Mouse (Mus musculus) hindbrain, postnatal 0 days (tissue): ENCODE measurements at regions not wholly inside any gene's neighbourhood (a gene's known extent, or its start where the extent isn't known, plus 50 kb on each side); places are given as distances from the start of the nearest gene placed in this dataset.

Experiments
- ATAC-seq: fragments of 200-750 bp; cut with Nextera tagmentation; 2 replicates; pipeline ENCODE4 v1.8.0; 2017; ENCODE audit warnings: mild to moderate bottlenecking, moderate TSS enrichment, moderate library complexity
- DNase-seq: peaks from one replicate; pipeline ENCODE4 v3.0.0-alpha.2; 2015; ENCODE audit warnings: low spot score
- H3K27ac ChIP-seq: fragments of 300-500 bp; sonication (generic); 2 replicates; pipeline ENCODE4 v1.5.1; 2014; ENCODE audit warnings: mild to moderate bottlenecking
- H3K27me3 ChIP-seq: fragments of 300-500 bp; sonication (generic); 2 replicates; pipeline ENCODE4 v1.6.1; 2014; ENCODE audit warnings: low read length, mixed read lengths; ENCODE audit not compliant: insufficient read depth
- H3K36me3 ChIP-seq: fragments of 300-500 bp; sonication (generic); 2 replicates; pipeline ENCODE4 v1.6.1; 2014; ENCODE audit warnings: low read length, mixed read lengths; ENCODE audit not compliant: insufficient read depth
- H3K4me1 ChIP-seq: fragments of 300-500 bp; sonication (generic); 2 replicates; pipeline ENCODE4 v1.6.1; 2014; ENCODE audit warnings: antibody characterized with exemption, low read length, mixed read lengths; ENCODE audit not compliant: insufficient read depth
- H3K4me2 ChIP-seq: fragments of 300-500 bp; sonication (generic); 2 replicates; pipeline ENCODE4 v1.6.1; 2014; ENCODE audit warnings: low read depth, mild to moderate bottlenecking, low read length, moderate library complexity, mixed read lengths
- H3K4me3 ChIP-seq: fragments of 300-500 bp; sonication (generic); 2 replicates; pipeline ENCODE4 v1.5.1; 2014; ENCODE audit warnings: low read length
- H3K9ac ChIP-seq: fragments of 300-500 bp; sonication (generic); replicated peaks from 2 replicates; pipeline ENCODE4 v1.6.1; 2014; ENCODE audit warnings: mild to moderate bottlenecking, low read length, moderate library complexity, mixed read lengths
- H3K9me3 ChIP-seq: fragments of 300-500 bp; sonication (generic); 2 replicates; pipeline ENCODE4 v1.6.1; 2016; ENCODE audit warnings: low read length, mixed read lengths
- CTCF ChIP-seq: IDR thresholded peaks from 2 replicates; pipeline ENCODE4 v1.5.1; 2016; ENCODE audit warnings: antibody characterized with exemption, control low read depth, low read depth
- WGBS: fragments of 180-500 bp; shearing (Covaris S2); extraction: QIAGEN DNeasy Blood & Tissue Kit; methylation state at CpG from one replicate; pipeline ENCODE4 v1.1.7; 2014; 5-methylcytosine and 5-hydroxymethylcytosine counted together

DNA sequence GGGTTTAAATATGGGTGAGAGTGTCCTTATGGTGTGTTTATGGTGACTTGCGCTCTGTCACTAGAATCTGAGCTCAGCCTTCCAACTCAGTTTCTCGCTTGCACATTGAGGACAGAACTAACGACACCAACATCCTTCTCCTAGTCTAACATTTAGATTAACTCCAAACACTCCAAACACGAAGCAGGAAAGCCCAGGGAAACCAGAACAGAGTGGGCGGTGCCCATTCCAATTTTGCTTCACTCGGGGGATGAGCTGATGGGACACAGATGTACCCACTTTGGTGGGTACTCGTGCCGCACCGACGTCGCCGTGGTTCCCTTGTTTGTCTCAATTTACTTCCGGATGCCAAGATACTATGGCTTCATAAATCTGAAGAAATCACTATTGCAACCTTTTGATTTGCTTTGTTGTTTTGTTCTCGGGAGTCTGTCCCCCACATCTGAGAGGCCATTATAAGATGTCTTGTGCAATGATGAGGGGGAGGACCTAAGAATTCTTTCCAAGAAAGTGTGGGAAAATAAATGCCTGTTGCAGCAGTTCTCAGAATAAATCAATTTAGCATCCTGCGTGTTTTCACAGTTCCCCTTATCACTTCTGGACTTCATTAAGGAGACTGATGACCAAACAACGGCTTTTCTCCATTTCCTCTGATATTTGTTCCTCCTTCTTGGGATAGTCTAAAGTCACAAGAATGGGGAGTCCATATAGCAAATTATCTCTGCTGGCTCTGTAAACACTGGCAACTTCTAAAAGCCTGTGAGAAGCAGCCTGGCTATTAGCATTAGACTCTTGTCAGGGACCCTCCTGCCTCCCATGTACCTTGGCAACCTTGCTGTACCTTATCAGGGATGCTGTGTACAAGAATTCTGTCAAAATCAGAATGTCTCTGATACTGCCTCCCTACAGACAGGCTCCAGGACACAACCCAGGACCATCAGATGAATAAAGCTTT, 96.2 kb upstream of the Klf9 start:
- H3K4me2 ChIP-seq: no peak overlapping the region
- H3K27me3 ChIP-seq: no peaks in the 10 kb centered on the region
- TF ChIP-seq CTCF: no peak
- H3K27ac ChIP-seq: no peak overlapping the region
- DNase-seq: no peak
- no peak overlapping the region for H3K9ac ChIP-seq
- H3K9me3 ChIP-seq: no peaks in the 10 kb centered on the region
- no peak overlapping the region for H3K4me3 ChIP-seq
- WGBS: 81% methylated on average over 16 of the region's 16 CpGs
- no peaks in the 10 kb centered on the region for H3K4me1 ChIP-seq
- no peak for ATAC-seq
- H3K36me3 ChIP-seq: no peaks in the 10 kb centered on the region

DNA sequence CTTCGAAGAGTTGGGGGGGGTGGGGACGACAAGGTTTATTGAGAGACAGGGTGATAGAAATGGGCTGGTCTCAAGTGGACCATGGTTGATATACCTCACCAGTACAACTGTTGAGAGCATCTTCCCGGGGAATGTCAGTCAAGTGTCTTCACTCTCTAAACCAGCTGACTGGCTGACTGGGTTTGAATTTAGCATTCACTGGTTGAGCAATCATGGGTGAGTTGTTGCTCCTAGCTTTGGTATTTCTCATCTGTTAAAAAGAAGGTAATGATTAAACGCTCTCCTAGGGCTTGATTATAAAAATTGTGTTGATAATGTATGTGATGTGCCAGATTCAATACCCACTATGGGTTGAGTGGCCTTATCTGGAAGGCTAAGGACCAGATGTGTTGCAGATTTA, 89.6 kb upstream of the Klf9 start:
- Histone ChIP-seq H3K9ac (no peak overlapping the region), H3K27me3 (no peaks in the 10 kb centered on the region), H3K4me1 (no peaks in the 10 kb centered on the region), H3K4me2 (no peak overlapping the region), H3K36me3 (no peaks in the 10 kb centered on the region), H3K27ac (no peak overlapping the region), H3K9me3 (no peaks in the 10 kb centered on the region), H3K4me3 (no peak overlapping the region)
- no peak for ATAC-seq
- 89% methylated on average over 4 of the region's 4 CpGs for WGBS
- no peak for TF ChIP-seq CTCF
- DNase-seq: no peak

DNA sequence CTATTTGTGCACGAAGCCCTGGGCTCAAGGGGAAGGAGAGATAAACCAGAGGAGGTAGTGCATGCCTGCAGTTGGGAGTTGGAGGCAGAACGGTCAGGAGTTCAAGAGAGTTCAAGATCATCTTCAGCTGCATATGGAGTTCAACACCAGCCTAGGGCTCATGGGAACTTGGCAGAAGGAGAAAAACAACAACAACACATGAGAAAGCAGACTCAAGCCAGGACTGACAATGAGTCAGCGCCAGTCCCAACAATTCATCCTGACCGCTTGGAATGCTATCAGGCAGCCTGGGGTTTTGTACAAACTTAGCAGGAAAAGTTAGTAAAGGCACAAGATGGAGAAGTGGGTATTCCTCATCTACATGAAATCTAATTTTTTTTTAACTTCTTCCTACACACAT, 86.6 kb upstream of the Klf9 start:
- 76% methylated on average over 4 of the region's 4 CpGs for WGBS
- DNase-seq: no peak
- Histone ChIP-seq H3K4me3 (no peak overlapping the region), H3K9me3 (no peaks in the 10 kb centered on the region), H3K36me3 (no peaks in the 10 kb centered on the region), H3K27me3 (no peaks in the 10 kb centered on the region), H3K4me2 (no peak overlapping the region), H3K27ac (no peak overlapping the region), H3K4me1 (no peaks in the 10 kb centered on the region), H3K9ac (no peak overlapping the region)
- TF ChIP-seq CTCF: no peak
- no peak for ATAC-seq

GRCm38 (mm10) chr19:23055916-23056805, 84.9 kb upstream of the Klf9 start:
- no peak for TF ChIP-seq CTCF
- Histone ChIP-seq H3K4me2 (peak overlapping the region; percentile 56), H3K4me1 (no peaks in the 10 kb centered on the region), H3K9ac (0 out of 2 replicates have a peak overlapping the region, but pooled peaks have one; percentile 28), H3K4me3 (no peak overlapping the region), H3K36me3 (no peaks in the 10 kb centered on the region), H3K9me3 (no peaks in the 10 kb centered on the region), H3K27ac (peak overlapping the region; percentile 65), H3K27me3 (no peaks in the 10 kb centered on the region)
- ATAC-seq: no peak
- WGBS: 80% methylated on average over 5 of the region's 5 CpGs
- DNase-seq: no peak

DNA sequence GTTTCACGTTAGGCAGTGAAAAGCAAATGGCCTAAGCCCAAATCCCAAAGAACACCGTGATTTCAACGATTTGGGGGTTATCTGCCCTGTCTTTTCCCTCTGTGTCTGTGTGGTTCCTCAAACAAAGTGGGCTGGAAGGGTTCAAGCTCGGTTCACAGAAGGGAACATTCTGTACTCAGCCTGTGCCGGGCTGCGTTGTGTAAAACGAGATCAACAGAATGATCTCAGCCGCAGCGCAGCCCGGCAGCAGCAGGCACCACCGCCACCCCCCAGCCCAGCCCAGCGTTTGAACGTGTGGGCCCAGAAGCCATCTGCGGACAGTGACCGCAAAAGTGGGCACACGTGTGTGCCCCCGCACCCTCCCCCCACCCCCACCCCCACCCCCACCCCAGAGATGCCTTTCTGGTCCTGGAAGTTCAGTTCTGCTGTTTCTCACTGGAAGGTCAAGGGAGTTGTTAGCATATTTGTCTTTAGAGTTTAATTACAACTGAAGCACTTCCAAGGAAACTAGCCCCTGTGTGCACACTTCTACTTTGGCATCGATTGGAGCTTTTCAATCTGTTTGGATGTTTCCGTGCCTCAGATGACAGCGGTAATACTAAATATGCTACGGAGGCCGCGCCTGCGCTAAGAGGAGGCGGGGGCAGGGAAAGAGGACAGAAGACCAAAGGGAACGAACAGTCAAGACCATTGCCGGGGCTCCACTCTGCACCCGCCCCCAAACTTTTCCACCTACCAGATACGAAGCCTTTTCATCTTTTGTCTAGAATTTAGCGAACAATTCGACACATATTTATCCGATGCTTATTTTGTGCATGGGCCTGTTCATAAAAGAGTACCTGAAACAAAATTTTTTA, 83.9 kb upstream of the Klf9 start:
- Histone ChIP-seq H3K9ac (peak overlapping the region; percentile 28; the same call in 1 of the 2 replicates), H3K36me3 (no peaks in the 10 kb centered on the region), H3K4me1 (no peaks in the 10 kb centered on the region), H3K27me3 (no peaks in the 10 kb centered on the region), H3K4me2 (peak overlapping the region; percentile 56), H3K9me3 (no peaks in the 10 kb centered on the region), H3K4me3 (peak overlapping the region; percentile 26), H3K27ac (peak overlapping the region; percentile 65)
- ATAC-seq (peak; percentile 92), DNase-seq (peak; percentile 73)
- WGBS: 3% methylated on average over 32 of the region's 32 CpGs
- TF ChIP-seq CTCF: no peak
